Mouse (Mus musculus): ENCODE results near the gene Mapk1.

Mapk1 gene

DNA sequence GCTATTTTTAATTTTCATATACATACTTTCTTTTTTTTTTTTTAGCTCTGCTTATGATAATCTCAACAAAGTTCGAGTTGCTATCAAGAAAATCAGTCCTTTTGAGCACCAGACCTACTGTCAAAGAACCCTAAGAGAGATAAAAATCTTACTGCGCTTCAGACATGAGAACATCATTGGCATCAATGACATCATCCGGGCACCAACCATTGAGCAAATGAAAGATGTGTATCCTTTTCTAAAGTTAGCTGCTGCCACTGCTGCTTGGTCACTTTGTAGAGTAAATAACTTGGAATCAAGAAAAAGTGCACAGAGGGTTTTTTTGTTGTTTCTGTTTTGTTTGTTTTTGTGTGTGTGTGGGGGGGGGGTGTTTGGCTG is 32.7 kb downstream of the Mapk1 start:
- DNase-seq (ENCODE audit: low read depth, low spot score) = no peak

DNA sequence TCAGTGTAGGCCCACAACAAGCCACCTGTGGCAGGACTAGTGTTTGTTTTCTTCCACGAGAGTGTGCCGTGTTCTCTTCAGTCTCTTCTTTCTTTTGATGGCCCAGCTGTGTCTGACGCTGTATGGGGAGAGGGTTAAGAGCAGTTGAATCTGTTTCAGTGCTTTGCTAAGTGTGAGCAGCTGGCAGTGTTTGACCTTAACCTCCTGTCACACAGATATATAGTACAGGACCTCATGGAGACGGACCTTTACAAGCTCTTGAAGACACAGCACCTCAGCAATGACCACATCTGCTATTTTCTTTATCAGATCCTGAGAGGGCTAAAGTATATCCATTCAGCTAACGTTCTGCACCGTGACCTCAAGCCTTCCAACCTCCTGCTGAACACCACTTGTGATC is 34.9 kb downstream of the Mapk1 start:
- no peak for DNase-seq (ENCODE audit: low read depth, low spot score)

DNA sequence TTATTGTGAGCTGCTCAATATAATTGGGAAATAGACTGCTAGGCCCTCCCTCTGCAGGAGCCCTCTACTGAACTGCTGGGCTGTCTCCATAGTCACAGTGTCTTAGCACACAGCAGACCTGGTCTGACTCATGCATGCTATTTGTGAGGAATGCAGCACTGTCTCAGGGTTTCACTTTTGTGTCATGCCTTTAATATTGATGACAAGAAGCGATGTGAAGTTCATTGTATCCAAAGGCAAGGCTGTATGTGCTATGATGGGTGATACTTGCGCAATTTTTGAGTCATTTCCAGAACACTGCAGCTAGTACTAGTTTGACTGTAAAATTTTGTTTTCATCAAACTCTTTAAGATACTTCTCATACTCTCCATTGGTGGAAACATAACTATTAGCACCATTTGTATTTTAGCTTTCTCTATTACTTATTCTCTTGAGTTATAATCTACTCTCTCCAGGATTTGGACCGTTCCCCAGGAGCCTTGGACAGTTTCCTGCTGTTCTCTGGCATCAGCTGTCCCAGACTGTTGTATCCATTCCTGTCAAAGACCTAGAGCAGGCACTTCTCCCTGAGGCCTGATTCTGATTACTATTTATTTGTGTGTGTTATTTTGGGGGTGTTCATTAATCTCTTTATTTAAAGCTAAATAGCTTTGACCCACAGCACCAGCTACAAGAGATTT is 41.4 kb downstream of the Mapk1 start:
- no peak for DNase-seq (ENCODE audit: low read depth, low spot score)

DNA sequence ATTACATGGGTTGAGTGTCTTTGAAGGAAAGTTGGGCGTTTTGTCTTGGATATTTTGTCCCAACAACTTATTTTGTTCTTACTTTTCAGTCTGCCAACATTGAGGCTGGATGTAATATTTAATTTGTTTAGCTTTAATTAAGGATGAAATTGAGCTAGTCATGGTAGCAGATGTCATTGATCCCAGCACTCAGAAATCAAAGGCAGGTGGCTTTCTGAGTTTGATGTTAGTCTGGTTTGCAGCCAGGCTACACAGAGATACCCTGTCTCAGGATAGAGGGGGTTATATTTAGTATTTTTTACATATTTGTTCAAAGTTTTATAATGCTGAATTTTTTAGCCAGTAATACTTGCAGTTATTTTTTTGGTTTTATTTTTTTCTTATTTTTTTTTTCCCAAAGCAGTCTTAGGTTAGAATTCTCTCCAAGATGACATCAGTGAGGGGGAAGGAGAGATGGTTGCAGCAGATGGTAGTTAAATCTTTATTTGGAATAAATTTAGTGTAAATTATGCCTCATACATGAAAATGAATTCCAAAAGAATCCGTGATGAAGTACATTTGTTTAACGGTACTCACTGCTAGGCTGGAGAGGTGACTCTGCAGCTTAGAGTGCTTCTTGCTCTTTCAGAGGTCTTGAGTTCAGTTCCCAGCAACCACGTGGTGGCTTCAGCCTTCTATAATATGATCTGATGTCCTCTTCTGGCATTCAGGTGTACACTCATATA is 47.0 kb downstream of the Mapk1 start:
- DNase-seq (ENCODE audit: low read depth, low spot score) = no peak

DNA sequence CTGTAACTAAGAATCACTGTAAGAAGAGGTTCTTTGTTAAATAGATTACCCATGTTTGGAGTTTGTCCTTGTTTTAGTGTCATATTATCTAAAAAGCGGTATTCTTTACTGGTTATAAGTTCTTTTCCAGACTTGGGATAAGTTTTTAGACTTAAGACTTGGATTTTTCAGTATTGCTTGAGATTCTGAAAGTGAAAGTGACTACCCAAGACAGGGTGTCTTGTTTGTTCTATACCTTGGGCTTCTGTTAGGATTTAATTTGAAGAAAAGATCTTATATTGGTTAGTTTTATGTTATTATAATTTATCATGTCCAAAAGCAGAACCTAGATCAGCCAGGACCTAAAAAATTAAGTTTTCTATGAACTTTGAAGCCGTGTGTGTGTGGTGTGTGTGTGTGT is 50.6 kb downstream of the Mapk1 start:
- DNase-seq (ENCODE audit: low read depth, low spot score) = no peak

DNA sequence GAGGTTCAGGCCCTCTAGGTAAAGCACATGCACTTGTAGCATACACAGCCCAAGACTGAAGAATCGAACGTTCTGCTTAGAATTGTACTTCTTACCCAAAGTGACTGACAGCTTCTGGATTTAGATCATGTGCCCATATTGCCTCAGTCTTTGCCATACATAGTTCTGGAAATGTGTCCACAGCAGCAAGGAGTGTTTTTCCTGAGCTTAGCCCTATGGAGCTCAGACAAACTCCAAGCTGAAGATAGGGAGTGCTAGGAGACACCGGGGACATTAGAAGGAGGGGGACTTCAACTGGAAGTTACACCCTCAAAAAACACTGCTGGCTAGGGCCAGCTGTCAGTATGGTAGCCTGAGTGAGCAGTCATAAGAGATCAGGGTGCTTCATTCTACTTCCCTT is 57.5 kb downstream of the Mapk1 start:
- no peak for DNase-seq (ENCODE audit: low read depth, low spot score)

DNA sequence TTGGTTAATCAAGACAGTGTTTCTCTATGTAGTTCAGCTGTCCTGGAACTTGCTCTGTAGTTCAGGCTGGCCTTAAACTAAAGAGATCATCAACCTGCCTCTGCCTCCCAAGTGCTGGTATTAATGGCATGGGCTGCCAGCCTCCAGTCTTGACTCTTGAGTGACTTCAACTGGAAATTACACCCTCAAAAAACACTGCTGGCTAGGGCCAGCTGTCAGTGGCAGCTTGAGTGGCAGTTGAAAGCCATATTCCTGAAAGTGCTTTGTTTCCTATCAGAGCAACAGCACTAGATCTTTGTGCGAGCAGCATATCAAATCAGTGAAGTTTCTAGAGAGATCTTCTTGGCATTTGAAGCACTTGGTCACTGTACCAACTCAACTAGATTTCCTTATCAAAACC is 58.2 kb downstream of the Mapk1 start:
- no peak for DNase-seq (ENCODE audit: low read depth, low spot score)

DNA sequence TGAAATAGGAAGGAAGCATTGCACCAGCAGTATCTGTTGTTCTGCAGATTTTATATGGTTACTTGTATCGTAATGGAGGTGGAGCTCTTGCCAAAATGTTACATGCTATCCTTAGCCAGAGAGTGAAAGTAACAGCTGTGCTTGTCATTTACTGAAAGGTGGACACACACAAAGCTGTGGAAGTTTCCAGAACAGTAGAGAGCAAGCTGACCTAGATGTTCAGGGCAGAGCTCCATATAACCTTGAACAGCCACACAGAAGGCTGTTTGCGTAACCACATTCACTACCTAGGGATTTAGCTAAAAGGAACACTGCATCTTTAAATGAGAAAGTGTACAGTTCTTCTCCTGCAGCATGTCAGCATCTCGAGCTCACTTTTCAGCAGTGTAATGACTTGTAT is 61.1 kb downstream of the Mapk1 start:
- DNase-seq (ENCODE audit: low read depth, low spot score) = no peak

DNA sequence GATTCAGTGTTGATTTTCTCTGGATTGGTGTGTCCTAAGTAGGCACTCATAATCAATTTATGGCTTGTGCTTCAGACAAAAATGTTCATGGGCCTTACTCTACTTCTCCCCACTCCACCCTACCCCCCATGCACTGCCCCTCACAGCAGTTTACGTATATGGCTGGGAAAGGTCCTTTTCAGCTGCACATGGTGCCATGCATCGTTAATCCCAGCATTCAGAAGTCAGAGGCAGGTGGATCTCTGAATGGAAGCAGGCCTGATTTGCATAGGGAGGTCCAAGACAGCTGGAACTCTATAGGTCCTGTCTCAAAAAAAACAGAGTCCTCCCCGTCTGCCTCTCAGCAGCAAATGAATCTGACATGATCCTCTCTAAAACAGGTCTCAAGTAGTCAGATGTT is 62.1 kb downstream of the Mapk1 start:
- no peak for DNase-seq (ENCODE audit: low read depth, low spot score)

DNA sequence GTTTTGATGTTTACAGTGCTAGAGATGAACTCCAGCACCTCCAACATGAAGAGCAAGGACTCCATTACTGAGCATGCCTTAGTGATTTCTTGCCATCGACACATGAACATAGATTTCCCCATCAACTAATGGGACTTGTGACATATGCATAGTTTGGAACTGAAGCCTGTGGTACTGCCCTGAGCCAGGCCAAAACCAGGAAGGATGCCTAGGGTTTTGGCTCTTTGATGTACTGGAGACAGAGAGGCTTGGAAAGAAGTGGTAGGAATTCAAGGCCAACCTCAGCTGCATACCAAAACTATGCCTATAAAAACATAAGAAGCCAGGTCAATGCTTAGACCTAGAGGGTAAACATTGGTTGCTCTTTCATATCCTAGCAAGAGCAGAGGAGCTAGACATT is 66.7 kb downstream of the Mapk1 start:
- DNase-seq (ENCODE audit: low read depth, low spot score) = no peak

DNA sequence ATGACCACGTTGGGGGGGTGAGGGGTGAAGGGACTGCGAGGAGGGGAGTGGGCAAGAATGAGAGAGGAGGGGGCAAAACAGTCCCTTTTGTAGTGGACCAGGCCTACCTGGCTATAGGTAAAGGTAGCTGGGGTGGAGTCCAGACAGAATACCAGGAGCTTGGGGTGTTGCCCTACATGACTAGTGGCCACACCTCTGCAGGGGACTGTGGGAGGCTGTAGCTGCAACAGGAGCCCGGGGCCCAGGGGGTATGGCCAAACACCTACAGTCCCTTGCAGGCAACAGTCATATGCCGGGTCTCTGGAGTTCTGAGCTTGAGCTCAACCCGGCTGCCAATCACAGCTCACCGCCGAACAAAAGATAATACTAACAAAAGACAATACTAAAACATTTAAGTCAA is 68.9 kb downstream of the Mapk1 start:
- DNase-seq (ENCODE audit: low read depth, low spot score) = no peak

DNA sequence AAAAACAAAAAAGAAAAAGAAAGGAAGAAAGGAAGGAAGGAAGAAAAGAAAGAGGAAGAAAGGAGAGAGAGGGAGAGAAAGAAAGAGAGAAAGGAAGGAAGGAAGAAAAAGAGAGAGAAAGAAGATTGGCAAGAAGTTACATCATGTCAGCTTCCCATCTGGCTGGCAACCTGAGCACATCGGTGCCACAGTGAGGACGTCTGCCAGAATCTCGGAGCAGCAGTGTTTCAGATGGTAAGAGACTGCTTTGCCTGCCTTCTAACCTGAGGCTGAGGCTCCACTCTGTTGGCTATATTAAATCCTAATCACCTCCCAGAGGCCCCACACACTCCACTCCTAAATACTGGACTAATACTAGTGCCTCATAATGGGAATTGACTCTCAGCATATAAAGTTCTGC is 70.7 kb downstream of the Mapk1 start:
- DNase-seq (ENCODE audit: low read depth, low spot score) = no peak

DNA sequence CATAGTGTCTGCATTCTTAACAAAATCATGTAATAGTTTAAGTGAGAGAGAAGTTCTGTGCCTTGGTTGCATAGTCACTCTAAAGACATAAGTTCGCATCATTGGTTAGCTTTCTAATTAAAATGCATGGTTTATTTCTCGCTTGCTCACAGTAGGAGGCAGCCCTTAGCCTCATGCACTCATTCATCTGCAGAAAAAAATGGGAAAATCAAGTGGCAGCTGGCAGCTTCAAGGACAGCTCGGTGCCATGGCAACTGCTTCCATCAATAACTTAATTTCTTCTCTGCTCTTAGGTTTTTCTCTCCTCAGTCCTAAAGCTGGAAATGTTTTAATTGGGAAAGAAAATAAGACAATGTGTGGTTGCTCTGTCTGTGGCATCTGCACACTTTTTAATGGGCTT is 72.4 kb downstream of the Mapk1 start:
- no peak for DNase-seq (ENCODE audit: low read depth, low spot score)

DNA sequence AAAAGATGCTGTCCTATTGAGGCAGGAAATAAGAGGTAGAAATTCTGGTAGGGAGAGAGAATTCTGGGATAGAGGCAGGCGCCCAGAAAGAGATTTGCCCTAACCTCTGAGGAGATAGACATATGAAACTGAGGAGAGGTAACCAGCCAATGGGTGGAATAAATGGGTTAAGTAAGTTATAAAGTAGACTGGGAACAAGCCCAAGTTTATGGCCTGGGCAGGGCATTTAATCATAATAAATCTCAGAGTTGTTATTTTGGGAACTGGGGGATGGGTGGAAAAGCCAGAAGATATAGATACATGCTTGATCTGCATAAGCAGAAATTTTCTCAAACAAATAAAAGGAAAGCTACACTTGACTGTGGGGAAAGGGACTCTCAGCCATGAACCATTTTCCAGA is 79.2 kb downstream of the Mapk1 start:
- DNase-seq (ENCODE audit: low read depth, low spot score) = no peak

DNA sequence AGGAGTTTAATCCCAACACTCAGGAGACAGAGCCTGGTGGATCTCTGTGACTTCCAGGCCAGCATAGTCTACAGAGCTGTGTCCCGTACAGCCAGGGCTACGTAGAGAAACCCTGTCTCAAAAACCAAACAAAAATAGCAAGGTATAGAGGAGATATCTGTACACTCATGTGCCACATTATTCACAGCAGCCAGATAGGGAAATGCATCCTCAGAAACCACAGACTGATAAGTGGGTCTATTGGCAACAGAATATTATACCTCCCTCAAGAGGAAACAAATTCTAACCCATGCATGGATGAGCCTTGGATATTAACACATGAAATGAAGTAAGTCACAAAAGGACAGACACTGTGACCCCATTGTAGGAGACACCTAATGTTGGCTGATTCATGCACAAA is 84.4 kb downstream of the Mapk1 start:
- DNase-seq (ENCODE audit: low read depth, low spot score) = no peak

DNA sequence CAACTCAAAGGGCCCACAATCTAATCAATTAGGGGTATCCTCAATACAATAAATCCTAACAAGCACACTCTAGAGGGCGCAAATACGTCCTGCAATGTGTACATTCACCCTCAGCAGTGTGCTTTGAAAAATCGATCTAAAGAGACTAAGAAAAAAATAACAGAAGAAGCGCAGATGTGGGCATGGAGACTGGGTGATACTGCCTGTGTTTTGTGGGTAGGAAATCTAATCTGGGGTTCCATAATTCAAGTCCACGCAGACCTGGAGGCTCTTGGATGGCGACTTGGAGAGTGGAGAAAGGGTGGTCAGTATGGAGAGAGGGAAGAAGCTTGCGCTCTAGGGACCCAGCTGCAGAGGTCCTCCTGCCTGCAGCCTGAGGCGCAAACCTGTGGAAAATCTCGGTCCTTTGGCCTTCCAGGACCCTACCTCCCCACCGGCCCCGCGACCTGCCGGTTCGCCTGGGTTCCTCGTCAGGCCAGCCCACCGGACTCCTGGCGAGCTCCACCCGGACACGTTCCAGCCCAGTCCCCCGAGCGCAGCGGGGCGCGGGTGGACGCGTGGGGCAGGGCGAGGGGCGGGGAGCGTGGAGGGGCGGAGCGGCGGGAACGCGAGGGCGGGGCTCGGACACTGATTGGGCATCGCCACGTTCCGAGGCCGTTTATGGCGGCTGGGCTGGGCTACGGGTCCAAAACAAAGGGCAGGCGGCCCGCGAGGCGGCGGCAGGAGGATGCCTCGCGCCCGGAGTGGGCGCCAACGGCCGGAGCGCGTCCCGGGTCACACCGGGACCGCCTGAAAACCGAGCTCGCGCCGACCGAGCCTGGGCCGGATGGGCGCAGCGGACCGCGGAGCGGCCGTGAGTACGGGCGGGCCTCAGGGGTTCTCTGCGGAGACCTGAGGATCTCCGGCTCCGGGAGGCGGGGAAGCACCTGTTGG is 86.6 kb downstream of the Mapk1 start, which contains the start of gene Ypel1:
Gene Ypel1, plus strand, starts transcription at position 186 of the 933 bp plus-strand sequence.
- no peak for DNase-seq (ENCODE audit: low read depth, low spot score)

DNA sequence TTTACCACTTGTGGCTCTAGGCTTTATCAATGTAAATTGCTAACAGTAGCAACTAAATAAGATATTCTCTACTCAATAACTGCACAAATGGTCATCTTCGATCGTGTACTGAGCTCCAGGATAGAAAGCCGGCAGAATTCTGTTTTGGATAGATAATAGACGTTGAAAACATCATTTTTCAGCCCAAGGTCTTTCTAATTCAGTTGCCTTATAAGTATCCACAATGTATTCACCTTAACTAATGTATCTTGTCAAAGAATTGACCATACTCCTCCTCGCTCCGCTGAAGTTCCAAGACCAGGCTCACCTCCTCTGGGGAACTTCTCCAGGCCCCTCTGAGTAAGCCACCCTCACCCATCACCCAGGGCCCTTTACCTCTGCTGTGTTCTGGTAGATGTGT is 87.5 kb downstream of the Mapk1 start:
- DNase-seq (ENCODE audit: low read depth, low spot score) = no peak

DNA sequence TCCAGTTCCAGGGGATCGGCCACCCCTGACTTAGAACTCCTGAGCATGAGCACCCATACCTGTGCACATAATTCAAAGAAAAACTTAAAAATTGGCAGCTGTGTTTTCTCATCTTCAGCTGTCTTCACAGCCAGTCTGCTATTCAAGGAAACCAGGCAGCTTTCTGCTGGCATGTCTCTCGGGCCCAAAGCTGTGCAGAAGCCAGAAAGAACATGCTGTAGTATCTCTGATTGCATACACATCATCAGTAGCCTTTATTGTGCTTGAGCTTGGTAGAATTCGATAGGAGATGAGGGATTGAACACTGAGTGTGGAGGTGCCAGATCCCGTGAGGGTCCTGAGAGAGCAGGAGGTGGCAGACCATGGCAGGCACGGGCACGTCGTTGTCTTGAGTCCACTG is 89.8 kb downstream of the Mapk1 start:
- DNase-seq (ENCODE audit: low read depth, low spot score) = no peak

DNA sequence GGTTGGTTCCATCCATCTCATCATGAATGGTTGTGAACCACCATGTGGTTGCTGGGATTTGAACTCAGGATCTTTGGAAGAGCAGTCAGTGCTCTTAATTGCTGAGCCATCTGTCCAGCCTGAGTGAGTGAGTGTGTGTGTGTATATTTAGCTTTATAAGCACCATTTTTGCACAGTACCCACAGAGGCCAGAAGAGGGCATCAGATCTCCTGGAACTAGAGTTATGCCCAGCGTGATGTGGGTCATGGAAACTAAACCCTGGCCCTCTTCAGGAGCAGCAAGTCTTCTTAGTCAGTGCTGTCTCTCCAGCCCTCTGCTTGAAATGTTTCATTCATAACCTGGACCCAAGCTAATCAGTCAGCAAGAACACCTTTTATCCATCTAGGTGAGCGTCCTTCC is 93.1 kb downstream of the Mapk1 start:
- DNase-seq (ENCODE audit: low read depth, low spot score) = no peak

DNA sequence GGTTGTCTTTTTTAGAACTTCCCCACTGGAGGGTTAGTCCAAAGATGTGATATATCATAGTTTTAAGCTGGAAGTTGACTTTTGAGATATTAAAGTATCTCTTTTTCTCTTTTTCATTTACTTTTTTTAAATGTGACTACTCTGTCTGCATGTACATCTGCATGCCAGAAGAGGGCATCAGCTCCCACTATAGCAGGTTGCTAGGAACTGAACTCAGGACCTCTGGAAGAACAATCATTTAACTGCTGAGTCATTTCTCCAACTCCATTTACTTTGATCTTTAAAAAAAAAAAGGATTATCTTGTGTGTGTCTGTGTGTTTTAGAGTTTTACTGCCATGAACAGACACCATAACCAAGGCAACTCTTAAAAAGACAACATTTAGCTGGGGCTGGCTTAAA is 93.7 kb downstream of the Mapk1 start:
- no peak for DNase-seq (ENCODE audit: low read depth, low spot score)

DNA sequence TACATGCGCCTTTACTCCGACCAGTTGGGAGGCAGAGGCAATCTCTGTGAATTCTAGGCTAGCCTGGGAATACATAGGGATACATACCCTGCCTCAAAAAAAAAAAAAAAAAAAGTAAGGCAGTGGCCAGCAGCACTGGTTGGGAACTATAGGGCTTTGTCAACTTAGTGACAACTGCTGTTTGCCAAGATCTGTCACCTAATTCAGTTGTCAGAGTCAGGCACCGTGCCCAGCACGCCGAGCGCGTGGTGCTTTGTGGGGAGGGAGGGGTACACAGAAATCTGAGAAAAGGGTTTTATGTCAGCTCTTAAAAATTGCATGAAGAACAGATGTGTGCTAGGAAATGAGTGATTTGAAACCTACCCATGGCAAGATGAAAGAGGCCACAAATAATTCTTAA is 94.9 kb downstream of the Mapk1 start:
- no peak for DNase-seq (ENCODE audit: low read depth, low spot score)

DNA sequence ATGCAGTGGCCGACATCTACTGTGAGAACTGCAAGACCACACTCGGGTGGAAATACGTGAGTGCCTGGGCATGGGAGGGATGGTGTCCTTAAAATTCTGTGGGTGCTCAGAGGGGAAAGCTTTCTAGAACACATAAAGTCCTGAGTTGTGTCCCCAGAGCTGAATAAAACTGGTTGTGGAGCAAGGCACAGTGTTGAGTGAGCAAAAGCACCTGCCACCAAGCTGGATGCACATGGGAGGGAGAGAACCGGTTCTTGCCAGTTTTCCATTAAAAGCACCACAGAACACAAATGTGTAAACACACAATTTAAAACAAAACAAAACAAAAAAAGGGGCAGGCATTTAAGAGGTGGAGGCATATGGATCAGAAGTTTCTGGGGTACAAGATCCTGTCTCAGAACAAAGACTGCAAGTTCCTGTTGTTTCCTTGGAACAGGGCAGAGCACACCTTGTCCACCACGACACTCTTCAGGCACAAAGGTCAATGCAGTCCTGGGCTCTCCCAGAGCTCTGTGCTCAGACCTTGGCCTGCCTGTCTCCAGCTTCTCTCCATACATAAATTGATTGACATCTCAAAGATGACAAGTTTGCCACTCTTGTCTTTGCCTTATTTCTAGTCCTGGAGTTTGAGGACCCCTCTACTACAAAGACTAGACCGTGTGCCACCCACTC is 99.1 kb downstream of the Mapk1 start:
- no peak for DNase-seq (ENCODE audit: low read depth, low spot score)
